Mouse (Mus musculus) myocyte (in vitro differentiated cells): ENCODE data around the gene Pbxip1. TPM values are rescaled to one million over a fixed set of nuclear protein-coding genes. Genes with fewer than 3 reads are reported as not detected.

Experiments used
- H3K27me3 ChIP-seq: one replicate; pipeline ENCODE4 v1.6.1; 2011; ENCODE audit not compliant: control insufficient read depth, insufficient read depth, insufficient read length
- H3K36me3 ChIP-seq: one replicate; pipeline ENCODE4 v1.6.1; 2011; ENCODE audit not compliant: control insufficient read depth, insufficient read depth
- H3K4me2 ChIP-seq: one replicate; pipeline ENCODE4 v1.6.1; 2011; ENCODE audit warnings: low read depth, control low read depth
- H3K4me3 ChIP-seq: one replicate; pipeline ENCODE4 v1.5.1; 2011; ENCODE audit warnings: mild to moderate bottlenecking, control low read depth, moderate library complexity
- H3K79me2 ChIP-seq: one replicate; pipeline ENCODE4 v1.6.1; 2011; ENCODE audit not compliant: control insufficient read depth, insufficient read depth
- H3ac ChIP-seq: one replicate; pipeline ENCODE4 v1.6.1; 2011; ENCODE audit not compliant: control insufficient read depth, insufficient read length
- CEBPB ChIP-seq: IDR thresholded peaks from 2 replicates; pipeline ENCODE4 v1.6.1; 2011; ENCODE audit warnings: mild to moderate bottlenecking, moderate library complexity; ENCODE audit not compliant: poor library complexity, insufficient read depth, severe bottlenecking
- E2F4 ChIP-seq: IDR thresholded peaks from one replicate; pipeline ENCODE4 v1.6.1; 2011; ENCODE audit warnings: mild to moderate bottlenecking, control low read depth, moderate library complexity; ENCODE audit not compliant: insufficient read depth
- MAX ChIP-seq: IDR thresholded peaks from one replicate; pipeline ENCODE4 v1.6.1; 2011; ENCODE audit warnings: low read depth, mild to moderate bottlenecking, control low read depth
- MYOD1 ChIP-seq, 3 experiments: IDR thresholded peaks; one replicate each; pipeline ENCODE4 v1.6.1; 2011; ENCODE audit warnings: control low read depth in 2 of 3, low read depth in 2 of 3, mild to moderate bottlenecking in 2 of 3, moderate library complexity in 1 of 3; ENCODE audit not compliant: insufficient read length in 2 of 3, control insufficient read depth in 1 of 3
- MYOG ChIP-seq, 3 experiments: IDR thresholded peaks; one replicate each; pipeline ENCODE4 v1.6.1; 2011; ENCODE audit warnings: control low read depth in 2 of 3, low read depth in 2 of 3, mild to moderate bottlenecking in 2 of 3; ENCODE audit not compliant: insufficient read length in 2 of 3, control insufficient read depth in 1 of 3, insufficient read depth in 1 of 3
- POLR2A ChIP-seq: IDR thresholded peaks from one replicate; pipeline ENCODE4 v1.6.1; 2011; ENCODE audit warnings: low read depth, mild to moderate bottlenecking, control low read depth, moderate library complexity; ENCODE audit not compliant: insufficient read length
- POLR2AphosphoS2 ChIP-seq: IDR thresholded peaks from one replicate; pipeline ENCODE4 v1.6.1; 2011; ENCODE audit warnings: low read depth, control low read depth; ENCODE audit not compliant: insufficient read length
- REST ChIP-seq: IDR thresholded peaks from one replicate; pipeline ENCODE4 v1.6.1; 2011; ENCODE audit warnings: mild to moderate bottlenecking, control low read depth, moderate library complexity; ENCODE audit not compliant: insufficient read depth, insufficient read length
- SRF ChIP-seq: IDR thresholded peaks from one replicate; pipeline ENCODE4 v1.6.1; 2011; ENCODE audit warnings: low read depth; ENCODE audit not compliant: control insufficient read depth, insufficient read length
- TCF12 ChIP-seq: IDR thresholded peaks from one replicate; pipeline ENCODE4 v1.6.1; 2011; ENCODE audit warnings: mild to moderate bottlenecking, control low read depth; ENCODE audit not compliant: poor library complexity, insufficient read depth, severe bottlenecking
- TCF3 ChIP-seq: IDR thresholded peaks from one replicate; pipeline ENCODE4 v1.6.1; 2011; ENCODE audit warnings: low read depth, control low read depth; ENCODE audit not compliant: insufficient read length
- USF1 ChIP-seq: IDR thresholded peaks from one replicate; pipeline ENCODE4 v1.6.1; 2011; ENCODE audit warnings: low read depth, mild to moderate bottlenecking, control low read depth, moderate library complexity
- polyA plus RNA-seq: library from polyadenylated mRNA; unstranded; fragments of >200 nt; fragmentation: generic; extraction: Trizol; gene quantifications from one replicate; pipeline ENCODE4 v1.2.1, GENCODE M21; 2012; ENCODE audit warnings: missing spikeins

Gene Pbxip1
- polyA plus RNA-seq, 1 experiment: 159 TPM

DNA sequence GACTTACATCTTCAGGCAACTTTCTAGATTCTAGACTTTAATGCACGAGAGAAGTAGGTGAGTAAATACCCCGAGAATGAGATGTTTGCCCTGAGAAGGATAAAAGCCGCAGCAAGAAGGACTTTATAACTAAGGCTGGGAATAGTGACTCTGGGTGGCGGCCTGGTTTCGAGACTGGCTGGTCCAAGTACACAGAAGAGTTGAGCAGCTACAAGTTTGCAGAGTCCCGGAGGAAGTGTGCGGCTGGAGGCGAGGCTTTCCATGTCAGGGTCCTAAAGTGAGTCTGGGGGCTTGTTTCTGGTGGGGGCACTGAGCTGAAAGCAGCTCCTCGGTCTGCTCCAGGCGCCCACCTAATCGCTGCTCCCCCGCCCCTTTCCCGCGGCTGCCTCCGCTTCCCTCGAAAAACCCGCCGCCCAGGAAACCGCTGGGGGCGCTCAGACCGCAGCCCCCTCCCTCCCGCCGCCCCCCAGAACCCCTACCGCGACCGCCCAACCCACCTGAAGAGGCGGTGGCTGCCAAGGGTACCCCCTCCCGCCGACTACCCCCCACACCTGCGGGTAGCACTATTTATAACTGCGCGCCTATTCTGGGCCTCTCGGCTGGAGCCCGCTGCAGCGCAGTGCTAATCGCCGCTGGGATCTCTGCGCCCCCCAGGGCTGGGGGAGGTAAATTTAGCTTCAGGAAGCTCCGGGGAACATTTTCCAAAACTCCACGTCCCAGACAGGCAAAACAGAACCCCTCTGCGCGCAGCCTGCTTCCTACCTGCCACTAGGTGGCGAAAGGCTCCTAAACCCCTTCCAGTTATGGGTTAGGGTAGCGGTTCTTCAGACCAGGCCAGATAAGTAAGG lies 40.5 kb upstream of the Pbxip1 start:
- Histone ChIP-seq H3K36me3 (no peaks in the 10 kb centered on the region), H3K27me3 (no peaks in the 10 kb centered on the region), H3ac (no peak overlapping the region), H3K4me2 (peak overlapping the region; percentile 90), H3K4me3 (peak overlapping the region; percentile 99), H3K79me2 (peaks cover 12% of the 10 kb centered on the region)
- peak in 1 of 3 experiments; percentile 3 for TF ChIP-seq MYOD1 (IDR thresholded peaks at IDR 0.05; ENCODE audit: control insufficient read depth in 1 of 3, insufficient read length in 2 of 3, low read depth in 2 of 3)
- TF ChIP-seq MYOG (IDR thresholded peaks at IDR 0.05; ENCODE audit: control insufficient read depth in 1 of 3, insufficient read depth in 1 of 3, insufficient read length in 2 of 3, low read depth in 2 of 3): no peak
- peak; percentile 33 for TF ChIP-seq POLR2AphosphoS2

DNA sequence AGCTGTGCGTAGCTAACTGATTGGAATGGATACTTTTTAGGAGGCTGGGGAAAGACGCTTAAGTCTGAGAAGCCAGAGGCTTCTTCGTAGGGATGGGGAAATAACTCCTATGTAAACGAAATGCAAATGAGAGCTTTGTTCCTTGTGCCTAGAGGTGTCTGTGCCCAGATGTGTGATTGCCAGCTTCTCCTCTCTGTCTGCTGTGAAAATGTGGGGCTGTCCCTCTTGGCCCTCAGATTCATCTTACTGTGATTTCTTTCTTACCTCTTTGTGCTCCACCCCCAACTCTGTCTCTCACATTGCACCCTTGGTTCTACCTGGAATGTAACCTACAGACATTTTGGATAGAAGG lies 39.9 kb upstream of the Pbxip1 start:
- peak overlapping the region; percentile 90 for H3K4me2 ChIP-seq
- H3K36me3 ChIP-seq: no peaks in the 10 kb centered on the region
- TF ChIP-seq MAX (no peak), MYOD1 (IDR thresholded peaks at IDR 0.05; ENCODE audit: control insufficient read depth in 1 of 3, insufficient read length in 2 of 3, low read depth in 2 of 3) (no peak), USF1 (no peak)
- H3K4me3 ChIP-seq: peak overlapping the region; percentile 99
- no peaks in the 10 kb centered on the region for H3K27me3 ChIP-seq
- no peak overlapping the region for H3ac ChIP-seq
- peaks cover 7% of the 10 kb centered on the region for H3K79me2 ChIP-seq

DNA sequence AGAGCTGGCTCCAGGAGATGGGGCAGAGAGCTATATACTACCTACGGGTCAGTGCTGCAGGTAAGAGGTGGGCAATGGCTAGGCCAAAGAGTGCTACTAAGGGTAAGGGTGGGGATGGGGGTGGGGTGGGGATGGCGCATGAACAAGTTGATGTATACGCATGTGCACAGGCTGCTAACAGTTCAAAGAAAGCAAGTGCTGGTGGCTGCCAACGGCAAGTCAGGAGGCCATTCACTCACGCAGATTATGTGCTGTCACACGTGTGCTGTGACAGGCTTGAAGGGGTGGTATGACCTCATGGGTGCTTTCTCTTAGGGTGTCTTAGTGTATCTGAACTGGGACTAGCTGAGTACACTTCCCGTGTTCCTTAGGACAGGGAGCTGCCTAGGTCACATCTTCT lies 35.2 kb upstream of the Pbxip1 start:
- TF ChIP-seq MYOG (IDR thresholded peaks at IDR 0.05; ENCODE audit: control insufficient read depth in 1 of 3, insufficient read depth in 1 of 3, insufficient read length in 2 of 3, low read depth in 2 of 3) (no peak), TCF12 (no peak), MAX (no peak), SRF (no peak), POLR2AphosphoS2 (peak; percentile 69)
- peaks cover 4% of the 10 kb centered on the region for H3K36me3 ChIP-seq

DNA sequence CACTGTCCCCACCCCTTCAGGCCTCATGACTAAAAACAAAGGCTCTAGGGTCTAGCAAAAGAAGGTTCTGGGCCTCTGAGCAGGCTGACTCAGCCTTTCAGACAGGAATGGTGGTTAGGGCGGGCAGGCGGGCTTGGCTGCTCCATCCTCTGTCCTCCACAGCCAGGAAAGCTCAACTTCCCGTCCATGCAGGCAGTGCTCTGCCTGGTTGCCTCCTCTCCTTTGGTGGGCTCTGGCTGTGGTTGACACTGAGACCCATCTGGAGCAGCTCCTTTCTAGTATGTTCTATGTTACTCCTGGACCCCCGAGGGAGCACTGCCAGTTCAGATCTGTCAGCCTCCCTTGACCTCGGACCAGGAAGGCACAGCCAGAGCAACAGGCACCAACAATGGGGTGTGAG lies 33.8 kb upstream of the Pbxip1 start, which contains the start of gene Lenep:
TSS of gene Lenep (minus strand) at position 101 of the 400 bp plus-strand sequence.
- H3ac ChIP-seq: no peak within 1 kb of the TSS
- TF ChIP-seq USF1 (no peak), E2F4 (no peak), MYOG (IDR thresholded peaks at IDR 0.05; ENCODE audit: control insufficient read depth in 1 of 3, insufficient read depth in 1 of 3, insufficient read length in 2 of 3, low read depth in 2 of 3) (no peak), SRF (no peak), MYOD1 (IDR thresholded peaks at IDR 0.05; ENCODE audit: control insufficient read depth in 1 of 3, insufficient read length in 2 of 3, low read depth in 2 of 3) (no peak), TCF3 (no peak), TCF12 (no peak), MAX (no peak), REST (no peak), POLR2AphosphoS2 (no peak), POLR2A (no peak), CEBPB (no peak)
- H3K27me3 ChIP-seq: no peaks in the 10 kb centered on the region
- peaks cover 4% of the 10 kb centered on the region for H3K36me3 ChIP-seq
- no peak within 1 kb of the TSS for H3K4me2 ChIP-seq
- H3K79me2 ChIP-seq: no peaks in the 10 kb centered on the region
- no peak within 1 kb of the TSS for H3K4me3 ChIP-seq

More for the DNA sequence above, 35.2 kb upstream of the Pbxip1 start:
- Histone ChIP-seq H3K4me3 (no peak overlapping the region), H3K27me3 (no peaks in the 10 kb centered on the region), H3K4me2 (no peak overlapping the region), H3ac (no peak overlapping the region), H3K79me2 (no peaks in the 10 kb centered on the region)

DNA sequence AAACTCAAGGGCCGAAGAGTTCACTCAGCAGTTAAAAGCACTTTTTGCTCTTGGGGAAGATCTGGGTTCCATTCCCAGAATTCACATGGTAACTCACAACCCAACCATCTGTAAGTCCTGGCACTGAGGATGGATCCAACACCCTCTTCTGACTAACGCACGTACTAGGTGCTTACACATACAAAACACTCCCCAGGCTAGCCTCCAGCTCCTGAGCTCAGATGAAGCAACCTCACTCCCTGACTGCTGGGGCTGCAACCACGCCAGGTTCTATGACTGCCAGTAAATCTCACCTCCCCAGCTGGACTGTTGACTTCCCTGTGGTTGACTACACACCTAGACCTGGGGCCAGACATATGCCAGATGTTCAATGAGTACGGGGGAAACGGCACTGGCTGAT lies 29.6 kb upstream of the Pbxip1 start:
- Histone ChIP-seq H3K4me3 (no peak overlapping the region), H3K79me2 (peaks cover 5% of the 10 kb centered on the region), H3K36me3 (peaks cover 4% of the 10 kb centered on the region), H3ac (no peak overlapping the region), H3K27me3 (no peaks in the 10 kb centered on the region), H3K4me2 (no peak overlapping the region)
- no peak for TF ChIP-seq MAX
- TF ChIP-seq TCF12: no peak
- TF ChIP-seq REST: no peak
- no peak for TF ChIP-seq SRF

DNA sequence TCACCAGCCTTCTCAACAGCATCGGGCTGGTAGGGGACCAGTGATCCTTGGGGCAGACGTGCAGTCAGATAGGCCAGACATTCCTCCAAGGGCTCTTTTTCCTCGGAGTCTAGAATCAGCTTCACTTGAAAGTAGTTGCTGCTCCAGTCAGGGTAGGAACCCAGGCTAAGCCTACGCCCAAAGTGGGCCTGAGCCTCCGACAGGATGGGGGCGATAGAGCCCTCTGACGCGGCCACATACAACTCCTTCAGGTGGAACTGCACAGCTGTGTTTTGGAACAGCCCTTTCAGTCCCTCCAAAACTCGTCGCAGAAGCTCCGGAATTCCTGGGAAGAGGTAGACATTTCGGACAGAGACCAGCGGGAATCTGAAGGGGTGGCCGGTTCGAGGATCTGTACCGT lies 28.1 kb upstream of the Pbxip1 start:
- no peak overlapping the region for H3K4me3 ChIP-seq
- no peak overlapping the region for H3ac ChIP-seq
- H3K27me3 ChIP-seq: no peaks in the 10 kb centered on the region
- TF ChIP-seq SRF: no peak
- no peak for TF ChIP-seq POLR2A
- TF ChIP-seq MYOD1 (IDR thresholded peaks at IDR 0.05; ENCODE audit: control insufficient read depth in 1 of 3, insufficient read length in 2 of 3, low read depth in 2 of 3): no peak
- TF ChIP-seq USF1: no peak
- H3K4me2 ChIP-seq: no peak overlapping the region
- H3K36me3 ChIP-seq: peaks cover 4% of the 10 kb centered on the region
- H3K79me2 ChIP-seq: peaks cover 5% of the 10 kb centered on the region
